ENCODE assay signal across 7 mouse cellular contexts in genomic region chr10:95514656-95515292, GRCm38 (mm10). TPM values are rescaled to one million over a fixed set of nuclear protein-coding genes. Genes with fewer than 3 reads are reported as not detected.
DNase-seq lines count a peak whose midpoint lies in the region; ATAC-seq and TF ChIP-seq lines count a peak whose summit lies in the region.

Ube2n (plus strand) TSS chr10:95515145.

- TF ChIP-seq POLR2A in small intestine, adult 2 months (IDR thresholded peaks at IDR 0.05; ENCODE audit: low read depth, low read length), result peak; percentile 83

- H3K4me1 ChIP-seq in embryonic facial prominence, embryonic 10.5 days, result peaks cover 14% of the 10 kb centered on the region
- peaks cover 7% of the 10 kb centered on the region; the same call in 1 of the 2 replicates for H3K4me1 ChIP-seq in intestine, postnatal 0 days (replicated peaks; ENCODE audit: control insufficient read depth, insufficient read depth, low read length)
- peaks cover 17% of the 10 kb centered on the region for H3K4me1 ChIP-seq in midbrain, embryonic 12.5 days
- H3K4me1 ChIP-seq in small intestine, adult 2 months (ENCODE audit: control insufficient read depth, insufficient read depth, insufficient read length, low read length), result peaks cover 7% of the 10 kb centered on the region; the same call in 1 of the 2 replicates

- H3K4me3 ChIP-seq in embryonic facial prominence, embryonic 10.5 days, result peak within 1 kb of the TSS; percentile 96
- H3K4me3 ChIP-seq in intestine, postnatal 0 days (ENCODE audit: low read depth, low read length), result peak within 1 kb of the TSS; percentile 88
- peak within 1 kb of the TSS; percentile 99 for H3K4me3 ChIP-seq in midbrain, embryonic 12.5 days
- H3K4me3 ChIP-seq in small intestine, adult 2 months (ENCODE audit: low read depth, low read length), result peak within 1 kb of the TSS; percentile 98

- no peaks in the 10 kb centered on the region for H3K27me3 ChIP-seq in embryonic facial prominence, embryonic 10.5 days (replicated peaks; ENCODE audit: low read depth, poor library complexity, severe bottlenecking)
- H3K27me3 ChIP-seq in intestine, postnatal 0 days (replicated peaks; ENCODE audit: control insufficient read depth, insufficient read depth, low read length), result no peaks in the 10 kb centered on the region
- no peaks in the 10 kb centered on the region for H3K27me3 ChIP-seq in midbrain, embryonic 12.5 days
- no peaks in the 10 kb centered on the region for H3K27me3 ChIP-seq in small intestine, adult 2 months (ENCODE audit: control insufficient read depth, insufficient read depth, low read length)

- under 1% methylated on average over 81 of the region's 81 CpGs for WGBS in embryonic facial prominence, embryonic 10.5 days
- WGBS in intestine, postnatal 0 days, result under 1% methylated on average over 81 of the region's 81 CpGs
- under 1% methylated on average over 71 of the region's 81 CpGs for WGBS in midbrain, embryonic 12.5 days
- under 1% methylated on average over 76 of the region's 81 CpGs for WGBS in small intestine, adult 2 months

- peak within 1 kb of the TSS; percentile 67 for H3K4me2 ChIP-seq in intestine, postnatal 0 days (replicated peaks; ENCODE audit: low read depth)
- peak within 1 kb of the TSS; percentile 66 for H3K4me2 ChIP-seq in midbrain, embryonic 12.5 days (replicated peaks)

- DNase-seq in adrenal gland, postnatal 10 days, result peak; percentile 98
- DNase-seq in embryonic facial prominence, embryonic 10.5 days (ENCODE audit: low spot score), result peak; percentile 99
- no peak for DNase-seq in gonadal fat pad, adult 2 months (ENCODE audit: low read depth)
- DNase-seq in left cerebral cortex, postnatal 4 days, result peak; percentile 100

- H3K9me3 ChIP-seq in embryonic facial prominence, embryonic 10.5 days, result no peaks in the 10 kb centered on the region
- no peaks in the 10 kb centered on the region for H3K9me3 ChIP-seq in intestine, postnatal 0 days (ENCODE audit: control insufficient read depth)
- H3K9me3 ChIP-seq in midbrain, embryonic 12.5 days, result no peaks in the 10 kb centered on the region

- peak; percentile 96 for ATAC-seq in intestine, postnatal 0 days
- ATAC-seq in midbrain, embryonic 12.5 days (ENCODE audit: low FRiP score, low read depth), result peak; percentile 97

- no peak for TF ChIP-seq CTCF in intestine, postnatal 0 days (IDR thresholded peaks at IDR 0.05; ENCODE audit: low read depth)
- no peak for TF ChIP-seq CTCF in small intestine, adult 2 months (IDR thresholded peaks at IDR 0.05; ENCODE audit: extremely low read depth, insufficient read length, insufficient replicate concordance, low read depth, low read length)

- H3K36me3 ChIP-seq in embryonic facial prominence, embryonic 10.5 days (replicated peaks), result peaks cover 23% of the 10 kb centered on the region
- H3K36me3 ChIP-seq in intestine, postnatal 0 days (ENCODE audit: control insufficient read depth, insufficient read depth), result no peaks in the 10 kb centered on the region
- no peaks in the 10 kb centered on the region for H3K36me3 ChIP-seq in midbrain, embryonic 12.5 days
- no peaks in the 10 kb centered on the region for H3K36me3 ChIP-seq in small intestine, adult 2 months (ENCODE audit: control insufficient read depth, insufficient read depth, low read length)

- peak within 1 kb of the TSS; percentile 86 for H3K9ac ChIP-seq in intestine, postnatal 0 days (ENCODE audit: low read depth, low read length)
- H3K9ac ChIP-seq in midbrain, embryonic 12.5 days (replicated peaks), result peak within 1 kb of the TSS; percentile 97

- peak within 1 kb of the TSS; percentile 97 for H3K27ac ChIP-seq in embryonic facial prominence, embryonic 10.5 days (replicated peaks)
- peak within 1 kb of the TSS; percentile 98 for H3K27ac ChIP-seq in intestine, postnatal 0 days (ENCODE audit: low read depth, low read length)
- peak within 1 kb of the TSS; percentile 98 for H3K27ac ChIP-seq in midbrain, embryonic 12.5 days (replicated peaks)
- peak within 1 kb of the TSS; percentile 95 for H3K27ac ChIP-seq in small intestine, adult 2 months (ENCODE audit: insufficient read depth, low read depth, low read length)

- intact Hi-C loops in left cerebral cortex, postnatal 4 days (cut with DNase I), result no loop called here

RNA-seq across cellular contexts. Expression of gene Ube2n, which starts in this region (rescaled TPM):
- total RNA-seq in adrenal gland, postnatal 10 days (2021), result 100 to 1,000 TPM; 114 to 116 TPM
- 439 and 441 TPM in 2 replicates for polyA plus RNA-seq in embryonic facial prominence, embryonic 10.5 days (2016; fragmentation: Nextera tagmentation; extraction: Ambion mirVana)
- polyA plus RNA-seq in gonadal fat pad, adult 2 months (2012; rRNA removed), result 57.8 and 67.7 TPM in 2 replicates
- 154 and 167 TPM in 2 replicates for polyA plus RNA-seq in intestine, postnatal 0 days (2015; fragmentation: Nextera tagmentation; extraction: Ambion mirVana)
- 100 to 1,000 TPM; 213 to 231 TPM for total RNA-seq in left cerebral cortex, postnatal 4 days (2021)
- 388 and 405 TPM in 2 replicates for polyA plus RNA-seq in midbrain, embryonic 12.5 days (2016; fragmentation: Nextera tagmentation; extraction: Ambion mirVana)
- polyA plus RNA-seq in small intestine, adult 2 months (2012; rRNA removed), result 6.7 and 17.5 TPM in 2 replicates
